Mouse (Mus musculus) MN1 (cell line): ENCODE results near the gene Ctxn1.

Experiments used
- DNase-seq: peaks from one replicate; pipeline ENCODE4 v3.0.0-alpha.2; 2016; ENCODE audit warnings: low spot score

Ctxn1 gene

DNA sequence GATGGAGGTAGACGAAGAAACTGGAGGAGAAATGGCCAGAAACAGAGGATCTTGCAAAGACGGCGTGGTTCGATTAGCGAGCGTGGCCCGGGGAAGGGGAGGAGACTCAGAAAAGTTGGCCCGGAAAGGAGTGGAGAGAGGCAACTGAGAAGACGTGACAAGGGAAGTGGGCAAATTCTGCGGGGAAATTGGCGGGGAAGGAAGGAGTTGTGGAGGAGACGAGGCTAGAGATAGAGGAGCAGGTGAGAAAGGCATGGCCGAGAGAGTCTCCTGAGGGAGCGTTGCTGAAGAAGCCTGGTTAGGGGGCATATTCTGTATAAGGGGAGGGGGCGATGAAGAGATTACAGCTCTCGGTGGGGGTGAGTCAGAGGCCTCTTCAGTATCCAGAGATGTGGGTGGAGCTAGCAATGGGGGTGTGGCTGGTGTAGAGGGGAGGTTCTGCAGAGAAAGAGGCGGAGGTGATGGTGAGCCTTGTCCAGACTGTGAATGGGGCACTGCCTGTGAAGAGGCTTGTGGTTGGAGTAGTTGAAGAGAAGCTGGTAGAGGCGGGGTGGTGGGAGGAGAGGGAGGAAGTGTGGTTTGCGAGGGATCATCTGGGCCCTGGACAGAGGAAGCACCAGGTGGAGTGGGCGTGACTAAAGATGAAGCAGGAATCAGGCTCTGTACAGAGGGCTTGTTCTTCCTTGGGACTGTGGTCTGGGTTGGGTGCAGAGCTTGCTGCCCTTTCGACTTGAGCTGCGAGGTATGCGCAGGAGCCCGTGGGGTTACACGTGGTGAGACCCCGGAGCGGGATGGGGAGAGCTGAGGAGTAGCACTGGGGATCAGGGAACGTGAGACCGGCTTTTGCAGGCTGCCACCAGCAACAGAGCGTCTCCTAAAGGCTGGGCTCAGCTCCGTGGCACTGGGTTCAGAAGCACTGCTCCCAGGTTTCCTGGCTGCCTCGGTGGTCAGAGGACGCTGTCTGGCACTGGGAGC is 44.8 kb downstream of the Ctxn1 start:
- no peak for DNase-seq

DNA sequence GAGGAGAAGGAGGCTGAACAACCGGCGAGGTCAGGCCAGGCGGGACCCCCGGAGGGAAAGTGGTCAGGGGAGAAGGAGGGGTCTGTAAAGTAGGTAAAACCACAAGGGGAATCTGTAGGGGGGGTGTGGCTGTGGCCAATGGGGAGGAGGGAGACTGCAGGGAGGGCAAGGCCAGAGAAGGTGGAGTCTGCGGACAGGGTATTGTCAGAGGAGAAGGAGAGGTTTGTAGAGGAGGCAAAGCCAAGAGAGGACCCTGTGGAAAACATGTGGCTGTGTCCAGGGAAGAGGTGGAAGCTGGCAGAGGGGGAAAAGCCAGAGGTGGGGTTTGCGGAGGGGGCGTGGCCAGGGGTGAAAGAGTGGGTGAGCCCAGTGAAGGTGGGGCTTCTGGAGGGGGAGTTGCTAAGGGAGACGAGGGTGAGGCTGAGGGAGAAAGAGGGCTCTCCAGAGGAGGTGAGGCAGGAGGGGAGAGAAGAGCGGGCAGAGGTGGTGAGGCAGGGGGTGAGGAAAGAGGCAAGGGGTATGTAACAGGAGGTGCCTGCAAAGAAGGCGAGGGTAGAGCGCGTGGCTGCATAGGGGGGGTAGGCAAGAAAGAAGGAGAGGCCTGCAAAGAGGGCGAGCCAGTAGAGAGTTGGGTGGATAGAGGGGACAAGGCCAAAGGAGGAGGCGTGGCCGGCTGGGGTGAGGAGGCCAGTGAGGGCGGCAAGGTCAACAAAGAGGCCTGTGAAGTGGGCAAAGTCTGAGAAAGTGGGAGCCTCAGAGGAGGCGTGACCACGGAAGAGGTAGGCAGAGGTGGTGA is 45.7 kb downstream of the Ctxn1 start:
- DNase-seq: no peak

DNA sequence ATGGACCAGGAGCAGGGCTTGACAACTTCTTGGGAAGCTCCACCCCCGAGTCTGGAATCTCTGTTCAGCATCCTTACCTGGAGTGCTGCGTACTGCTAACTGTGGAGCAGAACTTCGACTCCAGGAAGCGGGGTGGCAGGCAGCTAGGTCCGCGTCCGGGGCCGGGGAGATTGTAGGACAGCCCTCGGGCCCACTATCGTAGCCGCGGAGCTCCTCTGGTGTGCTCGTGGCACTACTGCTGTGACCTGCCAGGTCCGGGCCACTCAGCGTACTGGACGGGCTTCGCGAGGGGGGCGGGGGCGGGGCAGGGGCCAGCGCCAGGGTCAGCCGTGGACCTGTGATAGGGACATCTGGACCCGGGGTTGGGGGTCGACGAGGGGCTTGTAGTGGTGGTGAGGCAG is 46.3 kb downstream of the Ctxn1 start:
- DNase-seq: no peak

DNA sequence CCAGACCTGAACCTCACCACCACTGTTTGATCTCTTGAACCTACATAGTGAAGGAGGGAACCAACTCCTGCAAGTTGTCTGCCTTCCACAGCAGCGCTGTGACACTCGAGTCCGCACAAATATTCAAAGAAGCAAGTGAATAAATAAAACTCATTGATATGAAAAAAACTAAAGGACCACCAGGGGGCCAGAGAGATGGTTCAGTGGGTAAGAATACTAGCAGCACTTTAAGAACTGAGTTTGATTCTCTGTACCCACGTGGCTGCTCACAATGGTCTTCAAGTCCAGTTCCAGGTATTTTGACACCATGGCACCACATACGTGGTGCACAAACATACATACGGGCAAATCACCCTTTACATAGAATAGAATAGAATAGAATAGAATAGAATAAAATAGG is 48.0 kb downstream of the Ctxn1 start:
- DNase-seq: no peak
